In the genomic region with DNA sequence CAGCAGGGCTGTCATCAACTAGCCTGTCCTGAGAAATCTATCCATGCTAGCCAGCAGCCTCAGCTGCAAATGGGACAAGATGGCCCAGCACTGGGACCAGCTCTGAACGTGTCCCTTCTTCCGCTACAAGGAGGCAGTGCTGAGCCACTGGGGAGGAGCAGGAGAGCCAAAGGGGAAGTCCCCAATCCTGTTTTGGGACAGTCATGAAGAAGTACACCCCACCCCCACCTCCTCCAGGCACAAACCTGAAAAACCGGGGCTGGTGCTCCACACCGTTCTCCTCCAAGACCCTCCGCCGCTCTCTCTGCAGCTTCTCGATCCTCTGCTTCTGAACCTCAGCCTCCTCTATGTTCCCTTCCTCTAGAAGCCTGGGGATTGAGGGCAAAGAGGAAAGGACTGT, we compare ENCODE assay signal across 23 mouse cellular contexts. TPM values are rescaled to one million over a fixed set of nuclear protein-coding genes. Genes with fewer than 3 reads are reported as not detected.
A peak's percentile ranks its signal among the peaks of the same experiment; 100 is the strongest.
DNase-seq lines count a peak whose midpoint lies in the region; ATAC-seq and TF ChIP-seq lines count a peak whose summit lies in the region.
"Had no signal": no experiment of that assay in that cellular context is flagged by ENCODE, and none has a peak within 500 bp of the region (broad histone marks: within the 10 kb centered on the region; RNA-seq: fewer than 3 reads in every experiment).

No protein-coding gene starts in this region.

- no peak for TF ChIP-seq POLR2A in ES-Bruce4 (IDR thresholded peaks at IDR 0.05; ENCODE audit: insufficient read depth, low read length)

- H3K4me3 ChIP-seq in intestine, postnatal 0 days (ENCODE audit: low read depth, low read length): no peak overlapping the region
- no peak overlapping the region for H3K4me3 ChIP-seq in intestine, embryonic 15.5 days (replicated peaks)
- H3K4me3 ChIP-seq in ES-Bruce4 (ENCODE audit: low read depth, low read length): no peak overlapping the region
- H3K4me3 ChIP-seq in liver, postnatal 0 days (ENCODE audit: low read depth, low read length): no peak overlapping the region
- H3K4me3 ChIP-seq in stomach, postnatal 0 days (ENCODE audit: low read depth, low read length): no peak overlapping the region
- H3K4me3 ChIP-seq: embryonic facial prominence, embryonic 15.5 days; erythroblast, embryonic 14.5 days; forebrain, embryonic 10.5 days; heart, adult 2 months; heart, embryonic 15.5 days; hindbrain, embryonic 13.5 days had no signal

- no peaks in the 10 kb centered on the region for H3K4me1 ChIP-seq in intestine, postnatal 0 days (replicated peaks; ENCODE audit: control insufficient read depth, insufficient read depth, low read length)
- no peaks in the 10 kb centered on the region for H3K4me1 ChIP-seq in intestine, embryonic 15.5 days (replicated peaks)
- H3K4me1 ChIP-seq in ES-Bruce4 (ENCODE audit: control insufficient read depth, insufficient read depth, low read length): no peaks in the 10 kb centered on the region
- H3K4me1 ChIP-seq in liver, postnatal 0 days (ENCODE audit: insufficient read depth): no peaks in the 10 kb centered on the region
- no peaks in the 10 kb centered on the region for H3K4me1 ChIP-seq in stomach, postnatal 0 days (replicated peaks; ENCODE audit: control insufficient read depth, insufficient read depth)

- TF ChIP-seq CTCF in intestine, postnatal 0 days (IDR thresholded peaks at IDR 0.05; ENCODE audit: low read depth): 0 out of 2 replicates have a peak, but pooled peaks have one; percentile 12
- peak; percentile 10 for TF ChIP-seq CTCF in ES-Bruce4 (IDR thresholded peaks at IDR 0.05; ENCODE audit: low read depth, low read length)
- peak; percentile 46 for TF ChIP-seq CTCF in liver, postnatal 0 days (IDR thresholded peaks at IDR 0.05; ENCODE audit: low read depth)
- peak; percentile 20; the same call in 1 of the 2 replicates for TF ChIP-seq CTCF in stomach, postnatal 0 days (IDR thresholded peaks at IDR 0.05; ENCODE audit: low read depth)

- H3K9ac ChIP-seq in intestine, postnatal 0 days (ENCODE audit: low read depth, low read length): no peak overlapping the region
- no peak overlapping the region for H3K9ac ChIP-seq in intestine, embryonic 15.5 days
- no peak overlapping the region for H3K9ac ChIP-seq in ES-Bruce4 (ENCODE audit: low read depth, poor library complexity, severe bottlenecking)
- H3K9ac ChIP-seq in liver, postnatal 0 days (replicated peaks): no peak overlapping the region
- H3K9ac ChIP-seq in stomach, postnatal 0 days (ENCODE audit: low read length): no peak overlapping the region
- H3K9ac ChIP-seq: embryonic facial prominence, embryonic 15.5 days; heart, embryonic 15.5 days; hindbrain, embryonic 13.5 days had no signal

- 83% methylated on average over 7 of the region's 7 CpGs for WGBS in intestine, postnatal 0 days
- WGBS in intestine, embryonic 15.5 days: 80% methylated on average over 7 of the region's 7 CpGs
- 74% methylated on average over 7 of the region's 7 CpGs for WGBS in liver, postnatal 0 days (ENCODE audit: insufficient replicate concordance)
- 82% methylated on average over 7 of the region's 7 CpGs for WGBS in stomach, postnatal 0 days

- DNase-seq in liver, postnatal 0 days: no peak
- no peak for DNase-seq in stomach, postnatal 0 days (ENCODE audit: low spot score)
- DNase-seq in kidney, adult 8-10 months: no peak
- no peak for DNase-seq in urinary bladder, postnatal 14 days (ENCODE audit: low spot score)
- DNase-seq: adrenal gland, adult 8-10 months; adrenal gland, postnatal 36 days; cerebellum, adult 11 months; cerebellum, adult 8-10 months; cerebellum, postnatal 14 days; gastrocnemius, postnatal 10 days; heart, adult 2 months; heart, postnatal 14 days had no signal

- H3K27ac ChIP-seq in intestine, postnatal 0 days (ENCODE audit: low read depth, low read length): no peak overlapping the region
- H3K27ac ChIP-seq in intestine, embryonic 15.5 days: no peak overlapping the region
- no peak overlapping the region for H3K27ac ChIP-seq in ES-Bruce4 (ENCODE audit: insufficient read depth, low read length)
- no peak overlapping the region for H3K27ac ChIP-seq in liver, postnatal 0 days (ENCODE audit: low read depth)
- H3K27ac ChIP-seq in stomach, postnatal 0 days (replicated peaks): no peak overlapping the region
- H3K27ac ChIP-seq: embryonic facial prominence, embryonic 15.5 days; forebrain, embryonic 10.5 days; heart, adult 2 months; heart, embryonic 15.5 days; hindbrain, embryonic 13.5 days; hindbrain, postnatal 0 days had no signal

- no peak for TF ChIP-seq EP300 in ES-Bruce4 (IDR thresholded peaks at IDR 0.05; ENCODE audit: insufficient read depth, low read depth, low read length)
- TF ChIP-seq EP300 in liver, postnatal 0 days (IDR thresholded peaks at IDR 0.05; ENCODE audit: low read depth): no peak
- TF ChIP-seq EP300 in stomach, postnatal 0 days (optimal IDR thresholded peaks at IDR 0.05): no peak

- no peak overlapping the region for H3K4me2 ChIP-seq in intestine, postnatal 0 days (replicated peaks; ENCODE audit: low read depth)
- no peak overlapping the region for H3K4me2 ChIP-seq in intestine, embryonic 15.5 days (replicated peaks)
- no peak overlapping the region for H3K4me2 ChIP-seq in liver, postnatal 0 days (ENCODE audit: low read depth, low read length)
- no peak overlapping the region for H3K4me2 ChIP-seq in stomach, postnatal 0 days (replicated peaks; ENCODE audit: low read depth)
- H3K4me2 ChIP-seq: embryonic facial prominence, embryonic 15.5 days; heart, embryonic 11.5 days; heart, embryonic 15.5 days; hindbrain, embryonic 13.5 days had no signal

- H3K36me3 ChIP-seq in intestine, postnatal 0 days (ENCODE audit: control insufficient read depth, insufficient read depth): peaks cover 10% of the 10 kb centered on the region; the same call in 1 of the 2 replicates
- no peaks in the 10 kb centered on the region for H3K36me3 ChIP-seq in intestine, embryonic 15.5 days
- H3K36me3 ChIP-seq in ES-Bruce4 (ENCODE audit: control insufficient read depth, insufficient read depth, low read length, poor library complexity, severe bottlenecking): no peaks in the 10 kb centered on the region
- no peaks in the 10 kb centered on the region for H3K36me3 ChIP-seq in liver, postnatal 0 days (replicated peaks; ENCODE audit: insufficient read depth, low read length)
- no peaks in the 10 kb centered on the region; the same call in 1 of the 2 replicates for H3K36me3 ChIP-seq in stomach, postnatal 0 days (ENCODE audit: control insufficient read depth, insufficient read depth, low read length)
- H3K36me3 ChIP-seq: embryonic facial prominence, embryonic 15.5 days; forebrain, embryonic 10.5 days; hindbrain, embryonic 13.5 days had no signal

- no peak for ATAC-seq in intestine, postnatal 0 days
- ATAC-seq in intestine, embryonic 15.5 days: no peak
- ATAC-seq in liver, postnatal 0 days: no peak
- no peak for ATAC-seq in stomach, postnatal 0 days (ENCODE audit: low FRiP score, low TSS enrichment)
- ATAC-seq: forebrain, embryonic 14.5 days; hindbrain, postnatal 0 days had no signal

- H3K27me3 ChIP-seq in intestine, postnatal 0 days (replicated peaks; ENCODE audit: control insufficient read depth, insufficient read depth, low read length): no peaks in the 10 kb centered on the region
- no peaks in the 10 kb centered on the region for H3K27me3 ChIP-seq in intestine, embryonic 15.5 days (replicated peaks)
- H3K27me3 ChIP-seq in ES-Bruce4 (ENCODE audit: control insufficient read depth, insufficient read depth, low read length, poor library complexity, severe bottlenecking): no peaks in the 10 kb centered on the region
- H3K27me3 ChIP-seq in liver, postnatal 0 days (ENCODE audit: insufficient read depth, low read length): no peaks in the 10 kb centered on the region
- H3K27me3 ChIP-seq in stomach, postnatal 0 days (ENCODE audit: control insufficient read depth, insufficient read depth, low read length): no peaks in the 10 kb centered on the region
- H3K27me3 ChIP-seq: embryonic facial prominence, embryonic 15.5 days; heart, embryonic 15.5 days; hindbrain, embryonic 13.5 days had no signal

- no peaks in the 10 kb centered on the region for H3K9me3 ChIP-seq in intestine, postnatal 0 days (ENCODE audit: control insufficient read depth)
- no peaks in the 10 kb centered on the region for H3K9me3 ChIP-seq in intestine, embryonic 15.5 days
- H3K9me3 ChIP-seq in ES-Bruce4 (replicated peaks; ENCODE audit: control insufficient read depth, insufficient read depth, low read length, poor library complexity, severe bottlenecking): no peaks in the 10 kb centered on the region
- no peaks in the 10 kb centered on the region for H3K9me3 ChIP-seq in liver, postnatal 0 days (ENCODE audit: low read length)
- no peaks in the 10 kb centered on the region for H3K9me3 ChIP-seq in stomach, postnatal 0 days (ENCODE audit: control insufficient read depth, low read length)
- H3K9me3 ChIP-seq: embryonic facial prominence, embryonic 15.5 days; forebrain, embryonic 10.5 days; heart, embryonic 15.5 days; hindbrain, embryonic 13.5 days had no signal

RNA-seq across cellular contexts. Expression of gene Gsdme, which starts 35.4 kb away (rescaled TPM):
- polyA plus RNA-seq in intestine, postnatal 0 days (2015; fragmentation: Nextera tagmentation; extraction: Ambion mirVana): 25.6 and 27.0 TPM in 2 replicates
- polyA plus RNA-seq in intestine, embryonic 15.5 days (2015; fragmentation: Nextera tagmentation; extraction: Ambion mirVana): 29.1 and 31.1 TPM in 2 replicates
- polyA plus RNA-seq in ES-Bruce4 (2011; ENCODE audit: insufficient read depth, insufficient read length, low read depth, missing spikeins): 0.62 and 1.1 TPM in 2 replicates
- 15.7 and 18.1 TPM in 2 replicates for polyA plus RNA-seq in liver, postnatal 0 days (2015; fragmentation: Nextera tagmentation; extraction: Ambion mirVana)
- 13.0 and 14.1 TPM in 2 replicates for polyA plus RNA-seq in stomach, postnatal 0 days (2015; fragmentation: Nextera tagmentation; extraction: Ambion mirVana)
